Comparison of ENCODE assay signal across 19 mouse cellular contexts in the genomic region with DNA sequence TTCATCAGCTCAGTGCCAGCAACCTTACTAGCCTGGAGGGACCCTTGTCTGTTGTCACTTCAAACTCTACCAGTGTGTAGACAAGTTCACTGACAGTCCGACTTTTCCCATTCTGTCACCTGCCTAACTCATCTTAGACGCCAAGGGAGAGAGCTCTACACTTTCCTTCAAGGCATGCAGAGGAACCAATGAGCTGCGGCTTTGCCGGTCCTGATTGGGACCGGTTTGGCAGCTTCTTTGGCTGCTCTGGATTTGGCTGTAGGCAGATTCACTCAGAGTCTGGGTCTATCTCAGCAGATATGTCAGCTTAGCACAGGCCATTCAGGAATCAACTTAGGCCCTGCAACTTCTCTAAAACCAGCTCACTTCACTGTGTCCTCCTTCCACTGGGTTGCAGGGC.
DNase-seq lines count a peak whose midpoint lies in the region; ATAC-seq lines count a peak whose summit lies in the region.
"Had no signal": no experiment of that assay in that cellular context is flagged by ENCODE, and none has a peak within 500 bp of the region (broad histone marks: within the 10 kb centered on the region; RNA-seq: fewer than 3 reads in every experiment).

No protein-coding gene starts in this region.

- 0 out of 2 replicates have a peak, but pooled peaks cover 2% of the 10 kb centered on the region for H3K4me1 ChIP-seq in embryonic facial prominence, embryonic 11.5 days (ENCODE audit: control insufficient read depth, insufficient read depth, low read length)
- peaks cover 21% of the 10 kb centered on the region for H3K4me1 ChIP-seq in limb, embryonic 13.5 days
- H3K4me1 ChIP-seq: forebrain, embryonic 15.5 days; liver, embryonic 12.5 days had no signal

- intact Hi-C loops in heart, postnatal 25 days (cut with DNase I), result no loop called here

- H3K9me3 ChIP-seq in embryonic facial prominence, embryonic 11.5 days (replicated peaks; ENCODE audit: control insufficient read depth, low read length), result no peaks in the 10 kb centered on the region
- H3K9me3 ChIP-seq in limb, embryonic 13.5 days, result no peaks in the 10 kb centered on the region
- H3K9me3 ChIP-seq: forebrain, embryonic 15.5 days; hindbrain, embryonic 12.5 days; liver, embryonic 12.5 days; midbrain, embryonic 13.5 days had no signal

- no peak overlapping the region for H3K4me2 ChIP-seq in embryonic facial prominence, embryonic 11.5 days (ENCODE audit: low read depth, low read length)
- H3K4me2 ChIP-seq in limb, embryonic 13.5 days (replicated peaks), result no peak overlapping the region
- H3K4me2 ChIP-seq: forebrain, embryonic 15.5 days; heart, embryonic 11.5 days; hindbrain, embryonic 12.5 days; liver, embryonic 12.5 days; midbrain, embryonic 13.5 days had no signal

- H3K27me3 ChIP-seq in embryonic facial prominence, embryonic 11.5 days (ENCODE audit: control insufficient read depth, insufficient read depth, low read length), result no peaks in the 10 kb centered on the region
- H3K27me3 ChIP-seq in limb, embryonic 13.5 days, result no peaks in the 10 kb centered on the region
- H3K27me3 ChIP-seq: forebrain, embryonic 15.5 days; hindbrain, embryonic 12.5 days; liver, embryonic 12.5 days; midbrain, embryonic 13.5 days had no signal

- H3K36me3 ChIP-seq in embryonic facial prominence, embryonic 11.5 days (replicated peaks; ENCODE audit: control insufficient read depth, insufficient read depth, low read depth, low read length), result no peaks in the 10 kb centered on the region
- H3K36me3 ChIP-seq in limb, embryonic 13.5 days, result no peaks in the 10 kb centered on the region
- H3K36me3 ChIP-seq: forebrain, embryonic 15.5 days; hindbrain, embryonic 12.5 days; liver, embryonic 12.5 days; midbrain, embryonic 13.5 days had no signal

- no peak overlapping the region for H3K4me3 ChIP-seq in embryonic facial prominence, embryonic 11.5 days (ENCODE audit: low read depth, low read length)
- H3K4me3 ChIP-seq in limb, embryonic 13.5 days, result no peak overlapping the region
- H3K4me3 ChIP-seq: forebrain, embryonic 15.5 days; hindbrain, embryonic 12.5 days; left cerebral cortex, adult 2 months; liver, embryonic 12.5 days; midbrain, embryonic 13.5 days had no signal

- ATAC-seq in embryonic facial prominence, embryonic 11.5 days (replicated peaks; ENCODE audit: insufficient number of reproducible peaks, low FRiP score, low TSS enrichment, low read depth), result no peak
- ATAC-seq in limb, embryonic 13.5 days (ENCODE audit: low FRiP score, low read depth), result peak; percentile 28; the same call in 1 of the 2 replicates
- ATAC-seq in megakaryocyte-erythroid progenitor cell, adult 5-6 weeks (replicated peaks; ENCODE audit: low FRiP score, low TSS enrichment, poor library complexity, severe bottlenecking), result no peak
- ATAC-seq: forebrain, embryonic 15.5 days; liver, embryonic 12.5 days; midbrain, embryonic 13.5 days had no signal

- no peak overlapping the region for H3K9ac ChIP-seq in embryonic facial prominence, embryonic 11.5 days (replicated peaks; ENCODE audit: low read length)
- H3K9ac ChIP-seq in limb, embryonic 13.5 days, result no peak overlapping the region
- H3K9ac ChIP-seq: forebrain, embryonic 15.5 days; hindbrain, embryonic 12.5 days; liver, embryonic 12.5 days; midbrain, embryonic 13.5 days had no signal

- DNase-seq in heart, adult 11 months, result peak; percentile 64
- DNase-seq in heart, postnatal 25 days (ENCODE audit: low spot score), result no peak
- DNase-seq in R1 (ENCODE audit: low read depth, low spot score), result peak; percentile 66
- DNase-seq in embryonic facial prominence, embryonic 11.5 days (ENCODE audit: low spot score), result peak; percentile 47
- no peak for DNase-seq in heart, adult 18-20 months
- DNase-seq: adrenal gland, adult 8-10 months; cerebellum, adult 11-12 months; cerebellum, postnatal 14 days; gastrocnemius, postnatal 36 days; kidney, adult 11 months; lung, adult 2 months had no signal

- H3K27ac ChIP-seq in embryonic facial prominence, embryonic 11.5 days (replicated peaks; ENCODE audit: low read depth, low read length), result no peak overlapping the region
- peak overlapping the region; percentile 58; the same call in 1 of the 2 replicates for H3K27ac ChIP-seq in limb, embryonic 13.5 days
- H3K27ac ChIP-seq: forebrain, embryonic 15.5 days; hindbrain, embryonic 12.5 days; left cerebral cortex, adult 2 months; liver, embryonic 12.5 days; midbrain, embryonic 13.5 days had no signal

- 54% methylated on average over 5 of the region's 5 CpGs for WGBS in embryonic facial prominence, embryonic 11.5 days
- 60% methylated on average over 5 of the region's 5 CpGs for WGBS in limb, embryonic 13.5 days

Comparison
In these comparisons a context has a peak if more than half of its experiments do, and no peak if none do; other contexts are left out.
1. DNase-seq: peak in heart, adult 11 months (single experiment), R1 (single experiment) and embryonic facial prominence, embryonic 11.5 days (single experiment); none in heart, postnatal 25 days (single experiment) and heart, adult 18-20 months (0 of 2).